Mouse (Mus musculus): Measurements from ENCODE around the gene Serpinb9b.

GRCm38 (mm10) chr13:33085695-33086432, 58.6 kb downstream of the Serpinb9b start:
- TF ChIP-seq CTCF (IDR thresholded peaks at IDR 0.05; ENCODE audit: low read depth, low read length) (no peak), GATA1 (IDR thresholded peaks at IDR 0.05; ENCODE audit: borderline replicate concordance, low read length) (no peak), TAL1 (conservative IDR thresholded peaks at IDR 0.05; ENCODE audit: low read depth, low read length) (no peak)
